Mouse (Mus musculus): ENCODE results near the gene Prep.
"Not testable (repeated sequence)": the region's sequence is repeated elsewhere in the genome, so short reads cannot be mapped to it uniquely, and the experiment has no call there.

Prep gene

GRCm38 (mm10) chr10:45077353-45077752 is 10.3 kb downstream of the Prep start:
- no peak for DNase-seq

GRCm38 (mm10) chr10:45079756-45080155 is 12.8 kb downstream of the Prep start:
- no peak for DNase-seq

GRCm38 (mm10) chr10:45080490-45080889 is 13.5 kb downstream of the Prep start:
- DNase-seq: no peak

GRCm38 (mm10) chr10:45082730-45083129 is 15.7 kb downstream of the Prep start:
- DNase-seq: no peak

GRCm38 (mm10) chr10:45084002-45084401 is 17.0 kb downstream of the Prep start:
- DNase-seq: not testable (repeated sequence)

GRCm38 (mm10) chr10:45084471-45084870 is 17.5 kb downstream of the Prep start:
- DNase-seq: no peak

- no peak for DNase-seq
These were observed 18.3 kb downstream of the Prep start for GRCm38 (mm10) chr10:45085315-45085714.

GRCm38 (mm10) chr10:45086637-45087036 is 19.6 kb downstream of the Prep start:
- peak; percentile 46 for DNase-seq

GRCm38 (mm10) chr10:45091462-45092079 is 24.6 kb downstream of the Prep start:
- DNase-seq: no peak

GRCm38 (mm10) chr10:45092080-45093056 is 25.4 kb downstream of the Prep start:
- no peak for DNase-seq

- DNase-seq: peak; percentile 68
These were observed 31.7 kb downstream of the Prep start for GRCm38 (mm10) chr10:45098751-45099150.

GRCm38 (mm10) chr10:45100473-45100872 is 33.5 kb downstream of the Prep start:
- DNase-seq: no peak

- peak; percentile 67 for DNase-seq
These were observed 36.2 kb downstream of the Prep start for GRCm38 (mm10) chr10:45103184-45103583.

GRCm38 (mm10) chr10:45104098-45104497 is 37.1 kb downstream of the Prep start:
- DNase-seq: no peak

- DNase-seq: no peak
These were observed 37.6 kb downstream of the Prep start for GRCm38 (mm10) chr10:45104535-45105079.

- DNase-seq: no peak
These were observed 39.5 kb downstream of the Prep start for GRCm38 (mm10) chr10:45106541-45106940.

GRCm38 (mm10) chr10:45107313-45107712 is 40.3 kb downstream of the Prep start:
- no peak for DNase-seq

GRCm38 (mm10) chr10:45109041-45109440 is 42.0 kb downstream of the Prep start:
- DNase-seq: no peak

- no peak for DNase-seq
These were observed 43.0 kb downstream of the Prep start for GRCm38 (mm10) chr10:45109974-45110373.

GRCm38 (mm10) chr10:45112927-45113326 is 45.9 kb downstream of the Prep start:
- DNase-seq: no peak

- peak; percentile 60 for DNase-seq
These were observed 47.5 kb downstream of the Prep start for GRCm38 (mm10) chr10:45114462-45114861.

- DNase-seq: no peak
These were observed 49.8 kb downstream of the Prep start for GRCm38 (mm10) chr10:45116832-45117231.

GRCm38 (mm10) chr10:45118389-45118788 is 51.4 kb downstream of the Prep start:
- DNase-seq: no peak

- DNase-seq: no peak
These were observed 54.6 kb downstream of the Prep start for GRCm38 (mm10) chr10:45121637-45122036.

Data from thymus, postnatal 25 days (tissue).